Mouse (Mus musculus): Measurements from ENCODE around the gene Ttc38. TPM values are rescaled to one million over a fixed set of nuclear protein-coding genes. Genes with fewer than 3 reads are reported as not detected.
A peak's percentile ranks its signal among the peaks of the same experiment; 100 is the strongest.

Gene Ttc38
- 10 to 100 TPM; 20.7 to 25.4 TPM for total RNA-seq (2021)
- long read RNA-seq, experiment 1, transcript Ttc38-203 (14 exons, 3,749 nt): major isoform, 5 of 22 reads
- long read RNA-seq, experiment 1, partial matches to known transcripts: 10 of 22 reads
- long read RNA-seq, experiment 1, other reads (novel, unspliced or antisense): 7 of 22 reads
- long read RNA-seq, experiment 2, transcript Ttc38-203 (14 exons, 3,749 nt): major isoform, 6 of 14 reads
- long read RNA-seq, experiment 2, partial matches to known transcripts: 2 of 14 reads
- long read RNA-seq, experiment 2, other reads (novel, unspliced or antisense): 6 of 14 reads

- DNase-seq: peak; percentile 89
Measured at GRCm38 (mm10) chr15:85831954-85832590, at the start of gene Ttc38. Ttc38 (plus strand) TSS chr15:85832306.

- no peak for DNase-seq
Measured at GRCm38 (mm10) chr15:85783146-85783545, 49.0 kb upstream of the Ttc38 start.

GRCm38 (mm10) chr15:85784341-85784740, 47.8 kb upstream of the Ttc38 start:
- no peak for DNase-seq

- DNase-seq: no peak
Measured at GRCm38 (mm10) chr15:85786711-85787110, 45.4 kb upstream of the Ttc38 start.

GRCm38 (mm10) chr15:85787482-85787881, 44.6 kb upstream of the Ttc38 start:
- DNase-seq: no peak

- no peak for DNase-seq
Measured at GRCm38 (mm10) chr15:85788051-85788450, 44.1 kb upstream of the Ttc38 start.

GRCm38 (mm10) chr15:85788633-85789032, 43.5 kb upstream of the Ttc38 start:
- no peak for DNase-seq

- DNase-seq: no peak
Measured at GRCm38 (mm10) chr15:85791449-85791848, 40.7 kb upstream of the Ttc38 start.

- DNase-seq: peak; percentile 70
Measured at GRCm38 (mm10) chr15:85792819-85793218, 39.3 kb upstream of the Ttc38 start.

GRCm38 (mm10) chr15:85795516-85795915, 36.6 kb upstream of the Ttc38 start:
- no peak for DNase-seq

GRCm38 (mm10) chr15:85798676-85799075, 33.4 kb upstream of the Ttc38 start:
- no peak for DNase-seq

GRCm38 (mm10) chr15:85802931-85803330, 29.2 kb upstream of the Ttc38 start:
- peak; percentile 65 for DNase-seq

GRCm38 (mm10) chr15:85806886-85807285, 25.2 kb upstream of the Ttc38 start:
- no peak for DNase-seq

GRCm38 (mm10) chr15:85807404-85807803, 24.7 kb upstream of the Ttc38 start:
- no peak for DNase-seq

GRCm38 (mm10) chr15:85808031-85808430, 24.1 kb upstream of the Ttc38 start:
- DNase-seq: no peak

- no peak for DNase-seq
Measured at GRCm38 (mm10) chr15:85808434-85808833, 23.7 kb upstream of the Ttc38 start.

GRCm38 (mm10) chr15:85809091-85809490, 23.0 kb upstream of the Ttc38 start:
- DNase-seq: no peak

- DNase-seq: no peak
Measured at GRCm38 (mm10) chr15:85810462-85810805, 21.7 kb upstream of the Ttc38 start.

- DNase-seq: peak; percentile 65
Measured at GRCm38 (mm10) chr15:85810806-85811521, 21.1 kb upstream of the Ttc38 start.

- peak; percentile 99 for DNase-seq
Measured at GRCm38 (mm10) chr15:85811535-85812277, 20.4 kb upstream of the Ttc38 start, which contains the start of gene Cdpf1. Cdpf1 (minus strand) TSS chr15:85811697.

GRCm38 (mm10) chr15:85813428-85813827, 18.7 kb upstream of the Ttc38 start:
- no peak for DNase-seq

- peak; percentile 74 for DNase-seq
Measured at GRCm38 (mm10) chr15:85821203-85822010, 10.7 kb upstream of the Ttc38 start, which contains the start of gene Pkdrej. Pkdrej (minus strand) TSS chr15:85821734.
